Mouse (Mus musculus) embryonic facial prominence, embryonic 11.5 days (tissue): ENCODE results near the gene Gpam. TPM values are rescaled to one million over a fixed set of nuclear protein-coding genes. Genes with fewer than 3 reads are reported as not detected.

Source experiments
- ATAC-seq: fragments of 200-750 bp; cut with Nextera tagmentation; replicated peaks from 2 replicates; pipeline ENCODE4 v1.8.0; 2017; ENCODE audit warnings: low read depth; ENCODE audit not compliant: insufficient number of reproducible peaks, low FRiP score, low TSS enrichment
- DNase-seq: peaks from one replicate; pipeline ENCODE4 v3.0.0-alpha.2; 2015; ENCODE audit warnings: low spot score
- H3K27ac ChIP-seq: fragments of 300-500 bp; sonication (generic); replicated peaks from 2 replicates; pipeline ENCODE4 v1.5.1; 2014; ENCODE audit warnings: mild to moderate bottlenecking, low read depth, low read length, control low read depth
- H3K27me3 ChIP-seq: fragments of 300-500 bp; sonication (generic); 2 replicates; pipeline ENCODE4 v1.6.1; 2014; ENCODE audit warnings: mild to moderate bottlenecking, low read length, moderate library complexity, mixed read lengths; ENCODE audit not compliant: control insufficient read depth, insufficient read depth
- H3K36me3 ChIP-seq: fragments of 300-500 bp; sonication (generic); replicated peaks from 2 replicates; pipeline ENCODE4 v1.6.1; 2014; ENCODE audit warnings: low read depth, mild to moderate bottlenecking, low read length, moderate library complexity, mixed read lengths; ENCODE audit not compliant: control insufficient read depth, insufficient read depth
- H3K4me1 ChIP-seq: fragments of 300-500 bp; sonication (generic); 2 replicates; pipeline ENCODE4 v1.6.1; 2014; ENCODE audit warnings: low read length, mixed read lengths; ENCODE audit not compliant: control insufficient read depth, insufficient read depth
- H3K4me2 ChIP-seq: fragments of 300-500 bp; sonication (generic); 2 replicates; pipeline ENCODE4 v1.6.1; 2014; ENCODE audit warnings: low read depth, mild to moderate bottlenecking, control low read depth, low read length, moderate library complexity
- H3K4me3 ChIP-seq: fragments of 300-500 bp; sonication (generic); 2 replicates; pipeline ENCODE4 v1.5.1; 2014; ENCODE audit warnings: low read depth, low read length, control low read depth
- H3K9ac ChIP-seq: fragments of 300-500 bp; sonication (generic); replicated peaks from 2 replicates; pipeline ENCODE4 v1.6.1; 2014; ENCODE audit warnings: mild to moderate bottlenecking, control low read depth, low read length
- H3K9me3 ChIP-seq: fragments of 300-500 bp; sonication (generic); replicated peaks from 2 replicates; pipeline ENCODE4 v1.6.1; 2016; ENCODE audit warnings: mild to moderate bottlenecking, low read length, inconsistent platforms, mixed read lengths; ENCODE audit not compliant: control insufficient read depth
- WGBS: fragments of 180-500 bp; shearing (Covaris S2); extraction: QIAGEN DNeasy Blood & Tissue Kit; methylation state at CpG from one replicate; pipeline ENCODE4 v1.1.7; 2014; 5-methylcytosine and 5-hydroxymethylcytosine counted together
- polyA plus RNA-seq: library from polyadenylated mRNA; unstranded; fragments of >200 nt; fragmentation: Nextera tagmentation; extraction: Ambion mirVana; gene quantifications from 2 replicates; pipeline ENCODE4 v1.2.1, GENCODE M21; 2014

Gene Gpam
- polyA plus RNA-seq, 1 experiment from 2014 or later = 18.7 TPM

GRCm38 (mm10) chr19:55090142-55090541 lies 36.9 kb downstream of the Gpam start:
- Histone ChIP-seq H3K27me3 (no peaks in the 10 kb centered on the region), H3K27ac (no peak overlapping the region), H3K4me2 (no peak overlapping the region), H3K36me3 (peaks cover 5% of the 10 kb centered on the region), H3K9me3 (no peaks in the 10 kb centered on the region), H3K4me3 (no peak overlapping the region), H3K9ac (no peak overlapping the region), H3K4me1 (no peaks in the 10 kb centered on the region)
- DNase-seq (no peak), ATAC-seq (no peak)
- WGBS = 87% methylated on average over 7 of the region's 7 CpGs

- no peaks in the 10 kb centered on the region for H3K9me3 ChIP-seq
- no peak overlapping the region for H3K4me3 ChIP-seq
- no peak overlapping the region for H3K4me2 ChIP-seq
- ATAC-seq (no peak), DNase-seq (no peak)
- H3K27me3 ChIP-seq = no peaks in the 10 kb centered on the region
- peaks cover 5% of the 10 kb centered on the region for H3K36me3 ChIP-seq
- H3K4me1 ChIP-seq = no peaks in the 10 kb centered on the region
- H3K9ac ChIP-seq = no peak overlapping the region
- no peak overlapping the region for H3K27ac ChIP-seq
- WGBS = 91% methylated on average over 8 of the region's 8 CpGs
These were observed 39.3 kb downstream of the Gpam start for GRCm38 (mm10) chr19:55087776-55088175.

GRCm38 (mm10) chr19:55085857-55086185 lies 41.2 kb downstream of the Gpam start:
- H3K27me3 ChIP-seq = no peaks in the 10 kb centered on the region
- no peaks in the 10 kb centered on the region for H3K4me1 ChIP-seq

GRCm38 (mm10) chr19:55084971-55085856 lies 41.8 kb downstream of the Gpam start:
- H3K4me2 ChIP-seq = no peak overlapping the region
- WGBS = 89% methylated on average over 4 of the region's 4 CpGs
- H3K9me3 ChIP-seq = no peaks in the 10 kb centered on the region
- H3K27ac ChIP-seq = no peak overlapping the region
- DNase-seq = no peak
- no peak overlapping the region for H3K4me3 ChIP-seq
- H3K36me3 ChIP-seq = peaks cover 5% of the 10 kb centered on the region
- H3K4me1 ChIP-seq = no peaks in the 10 kb centered on the region
- no peaks in the 10 kb centered on the region for H3K27me3 ChIP-seq
- no peak for ATAC-seq
- H3K9ac ChIP-seq = no peak overlapping the region

More at GRCm38 (mm10) chr19:55085857-55086185, 41.2 kb downstream of the Gpam start:
- ATAC-seq (no peak), DNase-seq (no peak)
- Histone ChIP-seq H3K9me3 (no peaks in the 10 kb centered on the region), H3K4me2 (no peak overlapping the region), H3K4me3 (no peak overlapping the region), H3K9ac (no peak overlapping the region), H3K27ac (no peak overlapping the region), H3K36me3 (peaks cover 5% of the 10 kb centered on the region)
- WGBS = 92% methylated on average over 7 of the region's 7 CpGs

- 78% methylated on average over 8 of the region's 8 CpGs for WGBS
These were observed 50.2 kb downstream of the Gpam start for GRCm38 (mm10) chr19:55076822-55077221.

GRCm38 (mm10) chr19:55073004-55073403 lies 54.0 kb downstream of the Gpam start:
- no peaks in the 10 kb centered on the region for H3K9me3 ChIP-seq
- no peak for DNase-seq
- 84% methylated on average over 3 of the region's 3 CpGs for WGBS
- no peak overlapping the region for H3K27ac ChIP-seq
- ATAC-seq = no peak
- no peaks in the 10 kb centered on the region for H3K27me3 ChIP-seq
- no peaks in the 10 kb centered on the region for H3K4me1 ChIP-seq
- no peak overlapping the region for H3K4me3 ChIP-seq
- H3K4me2 ChIP-seq = no peak overlapping the region
- H3K9ac ChIP-seq = no peak overlapping the region
- peaks cover 3% of the 10 kb centered on the region; the same call in 1 of the 2 replicates for H3K36me3 ChIP-seq

More at GRCm38 (mm10) chr19:55076822-55077221, 50.2 kb downstream of the Gpam start:
- Histone ChIP-seq H3K27ac (no peak overlapping the region), H3K27me3 (no peaks in the 10 kb centered on the region), H3K4me2 (no peak overlapping the region), H3K4me1 (no peaks in the 10 kb centered on the region), H3K9ac (no peak overlapping the region), H3K9me3 (no peaks in the 10 kb centered on the region), H3K4me3 (no peak overlapping the region), H3K36me3 (peaks cover 3% of the 10 kb centered on the region)
- ATAC-seq = no peak
- no peak for DNase-seq

- ATAC-seq (no peak), DNase-seq (no peak)
- H3K4me2 ChIP-seq = no peak overlapping the region
- no peaks in the 10 kb centered on the region for H3K4me1 ChIP-seq
- H3K9ac ChIP-seq = no peak overlapping the region
- H3K9me3 ChIP-seq = no peaks in the 10 kb centered on the region
- 93% methylated on average over 8 of the region's 8 CpGs for WGBS
- H3K36me3 ChIP-seq = peaks cover 3% of the 10 kb centered on the region; the same call in 1 of the 2 replicates
- no peak overlapping the region for H3K27ac ChIP-seq
- H3K27me3 ChIP-seq = no peaks in the 10 kb centered on the region
- H3K4me3 ChIP-seq = no peak overlapping the region
These were observed 58.0 kb downstream of the Gpam start for GRCm38 (mm10) chr19:55069054-55069453.

GRCm38 (mm10) chr19:55063272-55063671 lies 63.8 kb downstream of the Gpam start:
- no peak overlapping the region for H3K9ac ChIP-seq
- DNase-seq (peak; percentile 61), ATAC-seq (no peak)
- no peak overlapping the region for H3K4me2 ChIP-seq
- WGBS = 34% methylated on average over 6 of the region's 6 CpGs
- no peaks in the 10 kb centered on the region for H3K4me1 ChIP-seq
- no peak overlapping the region for H3K4me3 ChIP-seq
- no peaks in the 10 kb centered on the region for H3K27me3 ChIP-seq
- H3K27ac ChIP-seq = no peak overlapping the region
- H3K9me3 ChIP-seq = no peaks in the 10 kb centered on the region
- no peaks in the 10 kb centered on the region for H3K36me3 ChIP-seq
